Mouse (Mus musculus): ENCODE data around the gene Riok2.
"Not testable (repeated sequence)": the region's sequence is repeated elsewhere in the genome, so short reads cannot be mapped to it uniquely, and the experiment has no call there.

Riok2 gene

GRCm38 (mm10) chr17:17373918-17374910, at the start of gene Riok2:
Gene Riok2 (plus strand): TSS chr17:17374309.
- peak; percentile 97 for DNase-seq

- not testable (repeated sequence) for DNase-seq
These were observed 48.1 kb upstream of the Riok2 start for GRCm38 (mm10) chr17:17326022-17326421.

GRCm38 (mm10) chr17:17326636-17327035, 47.5 kb upstream of the Riok2 start:
- no peak for DNase-seq

- DNase-seq, result not testable (repeated sequence)
These were observed 28.5 kb upstream of the Riok2 start for GRCm38 (mm10) chr17:17345374-17346183.

GRCm38 (mm10) chr17:17346281-17346680, 27.8 kb upstream of the Riok2 start:
- DNase-seq, result not testable (repeated sequence)

- no peak for DNase-seq
These were observed 575 bp upstream of the Riok2 start for GRCm38 (mm10) chr17:17373550-17373917.

GRCm38 (mm10) chr17:17375581-17375980, 1.5 kb downstream of the Riok2 start:
- DNase-seq, result no peak

- no peak for DNase-seq
These were observed 9.6 kb downstream of the Riok2 start for GRCm38 (mm10) chr17:17383703-17384102.

- no peak for DNase-seq
These were observed 10.4 kb downstream of the Riok2 start for GRCm38 (mm10) chr17:17384502-17384901.

- no peak for DNase-seq
These were observed 12.0 kb downstream of the Riok2 start for GRCm38 (mm10) chr17:17386117-17386516.

- no peak for DNase-seq
These were observed 17.7 kb downstream of the Riok2 start for GRCm38 (mm10) chr17:17391823-17392222.

GRCm38 (mm10) chr17:17392863-17393262, 18.8 kb downstream of the Riok2 start:
- DNase-seq, result peak; percentile 21

- no peak for DNase-seq
These were observed 19.2 kb downstream of the Riok2 start for GRCm38 (mm10) chr17:17393300-17393699.

- DNase-seq, result peak; percentile 46
These were observed 20.2 kb downstream of the Riok2 start for GRCm38 (mm10) chr17:17394336-17394735.

GRCm38 (mm10) chr17:17396869-17397268, 22.8 kb downstream of the Riok2 start:
- DNase-seq, result no peak

- no peak for DNase-seq
These were observed 24.6 kb downstream of the Riok2 start for GRCm38 (mm10) chr17:17398664-17399063.

GRCm38 (mm10) chr17:17402222-17403004, 28.3 kb downstream of the Riok2 start, which contains the start of gene Lix1:
Gene Lix1 (plus strand): TSS chr17:17402672.
- no peak for DNase-seq

GRCm38 (mm10) chr17:17403038-17403437, 28.9 kb downstream of the Riok2 start:
- DNase-seq, result no peak

GRCm38 (mm10) chr17:17403578-17404112, 29.5 kb downstream of the Riok2 start:
- DNase-seq, result no peak

GRCm38 (mm10) chr17:17404811-17405544, 30.9 kb downstream of the Riok2 start:
- DNase-seq, result peak; percentile 24

GRCm38 (mm10) chr17:17405606-17406005, 31.5 kb downstream of the Riok2 start:
- DNase-seq, result no peak

GRCm38 (mm10) chr17:17408137-17408536, 34.0 kb downstream of the Riok2 start:
- no peak for DNase-seq
